ENCODE assay signal across 9 mouse cellular contexts in genomic region chr3:53729810-53730209, GRCm38 (mm10).
DNase-seq lines count a peak whose midpoint lies in the region.
"Had no signal": no experiment of that assay in that cellular context is flagged by ENCODE, and none has a peak within 500 bp of the region (broad histone marks: within the 10 kb centered on the region; RNA-seq: fewer than 3 reads in every experiment).

No protein-coding gene starts in this region.

- H3K4me1 ChIP-seq in heart, embryonic 10.5 days: peaks cover 10% of the 10 kb centered on the region

- 19% methylated on average over 5 of the region's 5 CpGs for WGBS in heart, embryonic 10.5 days

- H3K4me3 ChIP-seq in heart, embryonic 10.5 days: peak overlapping the region; percentile 39
- H3K4me3 ChIP-seq: myocyte had no signal

- H3K27ac ChIP-seq in heart, embryonic 10.5 days: peak overlapping the region; percentile 79

- no peaks in the 10 kb centered on the region for H3K9me3 ChIP-seq in heart, embryonic 10.5 days

- H3K27me3 ChIP-seq in heart, embryonic 10.5 days (ENCODE audit: insufficient read depth, poor library complexity, severe bottlenecking): no peaks in the 10 kb centered on the region

- peak; percentile 18 to 32 for DNase-seq in cerebellum, adult 18-20 months
- DNase-seq in cerebellum, adult 8-10 months: no peak
- DNase-seq in ovary, postnatal 36 days (ENCODE audit: low spot score): peak; percentile 34
- DNase-seq in ovary, adult 18-20 months (ENCODE audit: low spot score): no peak
- peak; percentile 86 for DNase-seq in heart, embryonic 10.5 days (ENCODE audit: low spot score)
- DNase-seq in kidney, postnatal 4 days: peak; percentile 73 to 78
- peak; percentile 52 for DNase-seq in lung, postnatal 36 days
- no peak for DNase-seq in spleen, postnatal 36 days (ENCODE audit: low spot score in 2 of 2)

- no peaks in the 10 kb centered on the region for H3K36me3 ChIP-seq in heart, embryonic 10.5 days

Comparison
In these comparisons a context has a peak if more than half of its experiments do, and no peak if none do; other contexts are left out.
1. DNase-seq: peak in cerebellum, adult 18-20 months (2 of 2), ovary, postnatal 36 days (single experiment), heart, embryonic 10.5 days (single experiment), kidney, postnatal 4 days (2 of 2) and lung, postnatal 36 days (single experiment); none in cerebellum, adult 8-10 months (single experiment), ovary, adult 18-20 months (single experiment) and spleen, postnatal 36 days (0 of 2).